Mouse (Mus musculus): ENCODE results near the gene Kyat1.

DNA sequence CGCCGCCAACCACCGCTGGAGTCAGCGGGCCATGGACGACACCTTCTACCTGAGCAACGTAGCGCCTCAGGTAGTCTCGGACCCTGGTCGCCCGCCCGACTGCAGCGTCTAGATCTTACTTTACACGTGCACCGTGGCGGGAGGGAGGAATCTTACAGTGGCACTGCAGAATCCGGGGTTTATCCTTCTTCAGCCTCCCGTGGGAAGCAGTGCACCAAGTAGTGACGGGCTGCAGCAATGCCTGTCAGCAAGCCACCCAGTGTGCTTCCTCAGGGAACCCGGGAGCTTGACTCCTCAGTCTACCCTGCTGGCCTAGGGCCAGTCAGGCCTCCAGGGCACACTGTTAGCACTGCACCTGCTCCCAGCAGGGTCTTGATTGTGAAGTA is 33.7 kb downstream of the Kyat1 start:
- TF ChIP-seq CTCF (IDR thresholded peaks at IDR 0.05; ENCODE audit: insufficient read depth, low read length) = no peak
- TF ChIP-seq POLR2A (IDR thresholded peaks at IDR 0.05; ENCODE audit: borderline replicate concordance, extremely low read depth, low read depth, low read length) = no peak
